Mouse (Mus musculus): Measurements from ENCODE around the gene Rps6kb2. TPM values are rescaled to one million over a fixed set of nuclear protein-coding genes. Genes with fewer than 3 reads are reported as not detected.

Rps6kb2 gene
- total RNA-seq, 2 experiments from 2014 or later: 32.6 to 40.9 TPM

DNA sequence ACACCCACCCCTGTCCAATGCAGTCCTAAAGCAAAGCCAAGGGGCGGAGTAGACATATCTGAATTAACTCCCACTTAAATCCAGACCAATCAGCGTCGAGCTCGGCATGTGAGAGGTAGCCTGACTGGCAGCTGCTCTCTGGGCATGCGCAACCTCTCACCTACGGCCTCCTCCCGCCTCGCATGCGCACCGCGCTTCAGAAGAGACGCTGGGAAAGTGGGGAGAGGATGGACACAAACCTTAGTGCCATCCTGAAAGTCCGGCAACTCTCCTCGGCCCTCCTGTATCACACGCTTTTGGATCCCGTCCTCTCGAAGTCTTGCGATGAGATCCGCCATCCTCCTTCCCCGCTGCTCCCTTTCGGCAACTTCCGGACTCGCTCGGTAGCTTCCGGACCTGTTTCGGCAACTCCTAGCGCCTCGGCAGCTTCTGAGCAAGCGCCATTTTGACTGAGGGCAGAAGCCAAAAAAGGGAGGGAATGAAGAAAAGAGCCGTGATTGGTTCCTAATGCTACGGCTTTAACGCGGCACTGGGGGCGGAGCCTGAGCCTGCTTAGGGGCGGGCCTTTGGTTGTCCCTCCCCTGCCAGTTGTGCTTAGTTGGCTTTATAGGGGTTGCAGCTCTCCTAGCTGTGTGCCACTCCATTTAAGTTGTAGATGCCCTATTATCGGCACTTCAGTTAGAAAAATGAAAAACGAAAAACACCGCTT lies 41.9 kb downstream of the Rps6kb2 start:
- peak; percentile 99 for DNase-seq (ENCODE audit: low spot score in 2 of 2)

DNA sequence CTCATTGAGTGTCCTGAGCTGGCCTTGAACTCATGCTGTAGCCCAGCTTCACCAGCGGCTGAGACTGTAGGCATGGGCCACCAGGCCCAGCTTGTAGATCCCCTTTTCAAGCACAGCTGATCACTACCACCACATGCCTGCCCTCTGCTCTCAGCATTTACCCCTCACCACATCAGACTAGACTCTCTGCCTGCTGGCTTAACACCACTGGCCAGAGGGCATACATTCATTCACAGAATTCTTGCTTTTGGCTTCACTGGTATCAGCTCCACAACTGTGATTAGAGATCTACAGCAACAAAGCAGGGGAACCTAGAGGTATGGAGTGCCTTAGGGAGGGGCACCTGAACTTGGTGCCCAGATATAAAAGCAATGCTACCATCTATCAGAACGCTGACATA lies 42.7 kb downstream of the Rps6kb2 start:
- no peak for DNase-seq (ENCODE audit: low spot score in 2 of 2)

DNA sequence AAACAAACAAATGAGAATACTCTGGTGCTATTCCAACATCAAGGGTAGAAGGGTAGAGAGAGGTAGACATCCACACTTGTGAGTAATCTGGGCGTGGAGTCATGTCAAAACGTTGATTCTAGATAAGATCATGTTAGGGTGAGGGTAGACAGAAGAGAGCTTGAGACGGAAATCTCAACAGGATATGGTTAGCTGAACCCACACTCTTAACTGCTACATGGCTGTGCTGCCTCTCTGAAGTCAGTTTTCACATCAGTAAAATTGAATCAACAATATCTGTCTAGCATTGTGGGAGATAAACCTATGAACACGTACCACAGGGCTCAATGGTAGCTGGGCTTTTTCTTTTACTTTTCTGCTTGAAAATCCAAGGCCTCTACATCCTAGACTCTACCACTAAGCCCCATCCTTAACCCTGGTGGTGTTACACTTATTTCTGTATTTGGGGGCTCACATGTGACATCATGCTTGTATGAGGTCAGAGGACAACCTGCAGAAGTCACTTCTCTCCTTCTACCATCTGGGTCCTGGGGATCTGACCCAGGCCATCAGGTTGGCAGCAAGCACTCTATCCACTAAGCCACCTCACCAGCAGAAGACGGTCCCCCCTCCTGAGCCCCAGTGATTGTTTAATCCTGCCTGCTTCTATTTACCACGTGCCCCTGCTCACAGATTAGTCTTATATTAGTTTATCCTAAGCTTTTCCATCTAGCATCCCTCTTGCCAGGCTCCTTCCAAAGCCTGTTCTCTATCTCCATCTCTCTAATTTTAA lies 43.3 kb downstream of the Rps6kb2 start:
- DNase-seq (ENCODE audit: low spot score in 2 of 2): no peak

DNA sequence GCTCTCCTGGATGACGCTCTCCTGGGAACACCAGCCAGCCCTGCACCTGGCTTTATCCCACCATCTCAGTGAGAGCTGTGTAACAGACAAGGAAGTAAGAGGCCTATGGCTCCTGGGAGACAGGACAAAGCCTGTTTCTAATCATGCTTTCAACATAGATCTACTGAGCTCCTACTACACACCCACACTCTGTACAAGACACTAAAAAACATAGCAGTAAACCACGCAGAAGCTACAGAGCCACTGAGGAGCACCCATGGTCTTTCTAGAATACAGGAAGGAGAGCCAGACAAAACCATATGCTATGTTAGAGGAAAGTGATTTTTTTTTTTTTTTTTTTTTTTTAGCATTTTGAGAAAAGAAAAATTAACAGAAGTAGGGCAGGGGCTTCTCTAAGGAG lies 44.8 kb downstream of the Rps6kb2 start:
- no peak for DNase-seq (ENCODE audit: low spot score in 2 of 2)

DNA sequence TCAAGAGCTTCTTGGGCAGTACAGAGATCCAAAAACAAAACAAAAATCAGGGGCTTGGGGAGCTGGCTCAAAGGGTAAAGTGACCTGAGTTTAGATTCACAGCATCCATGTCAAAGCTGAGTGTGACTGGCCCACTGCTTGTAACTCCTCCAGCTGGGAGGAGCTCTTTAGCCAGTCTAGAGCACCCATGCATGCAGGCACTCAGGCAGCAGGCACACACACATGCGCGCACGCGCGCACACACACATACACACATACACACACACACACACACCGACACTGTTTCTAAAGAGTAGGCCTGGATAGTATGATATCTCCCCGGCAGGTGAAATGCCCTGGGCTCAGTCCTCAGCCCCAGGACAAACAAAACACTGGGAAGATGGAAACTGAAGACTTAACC lies 46.1 kb downstream of the Rps6kb2 start:
- no peak for DNase-seq (ENCODE audit: low spot score in 2 of 2)

DNA sequence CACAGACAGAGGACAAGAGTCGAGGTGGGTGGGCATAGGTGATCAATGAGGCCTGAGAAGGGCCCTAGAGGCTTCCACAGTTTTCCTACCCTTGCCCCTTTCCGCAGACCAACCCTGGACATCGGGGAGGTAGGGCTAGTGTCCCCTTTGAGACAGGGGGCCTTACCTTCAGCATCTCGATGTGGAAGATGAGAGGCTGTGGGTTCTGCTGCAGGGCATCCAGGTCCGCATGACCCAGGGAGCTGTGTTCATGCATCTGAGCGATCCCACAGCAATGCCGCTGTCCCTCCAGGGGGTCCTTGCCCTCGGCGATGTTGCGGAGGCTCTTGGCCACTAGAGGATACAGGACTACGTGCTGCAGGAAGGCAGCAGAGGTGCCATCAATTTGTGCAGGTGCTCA lies 47.3 kb downstream of the Rps6kb2 start:
- no peak for DNase-seq (ENCODE audit: low spot score in 2 of 2)

DNA sequence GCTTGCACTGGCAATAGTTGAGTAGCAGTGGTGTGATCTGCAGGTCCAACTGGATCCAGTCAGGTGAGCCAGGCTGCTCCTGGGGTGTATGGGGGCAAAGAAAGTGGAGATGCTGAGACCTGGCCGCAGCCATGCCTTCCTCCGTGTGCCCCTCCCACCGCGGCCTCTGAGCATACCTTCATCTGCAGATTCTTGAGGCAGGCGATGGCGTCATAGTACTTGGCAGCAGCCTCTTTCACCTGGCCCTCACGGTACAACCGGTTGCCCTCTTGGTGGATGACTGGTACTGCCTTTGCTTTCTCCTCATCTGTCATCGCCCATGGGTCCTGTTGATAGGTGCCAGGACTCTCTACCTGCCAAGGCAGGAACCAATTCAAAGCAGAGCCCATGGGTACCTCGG lies 48.0 kb downstream of the Rps6kb2 start:
- DNase-seq (ENCODE audit: low spot score in 2 of 2): no peak

DNA sequence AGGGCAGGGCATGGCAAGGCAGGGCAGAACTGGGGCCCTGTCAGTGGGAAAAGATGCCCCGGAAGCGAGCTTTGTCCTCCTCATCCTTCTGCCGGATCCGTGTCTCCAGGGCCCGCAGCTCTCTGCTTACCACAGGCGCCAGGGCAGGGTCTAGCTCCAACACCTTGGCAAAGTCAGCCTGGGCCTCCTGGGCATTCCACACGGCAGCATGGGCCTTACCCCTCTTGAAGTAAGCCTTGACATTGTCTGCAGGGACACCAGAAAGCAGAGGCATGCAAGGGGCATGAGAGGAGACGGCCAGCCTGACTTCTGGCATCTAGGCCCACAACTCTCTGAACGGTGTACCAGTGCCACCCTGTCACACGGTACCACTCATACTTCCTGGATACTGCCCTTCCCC lies 48.6 kb downstream of the Rps6kb2 start:
- DNase-seq (ENCODE audit: low spot score in 2 of 2): no peak

DNA sequence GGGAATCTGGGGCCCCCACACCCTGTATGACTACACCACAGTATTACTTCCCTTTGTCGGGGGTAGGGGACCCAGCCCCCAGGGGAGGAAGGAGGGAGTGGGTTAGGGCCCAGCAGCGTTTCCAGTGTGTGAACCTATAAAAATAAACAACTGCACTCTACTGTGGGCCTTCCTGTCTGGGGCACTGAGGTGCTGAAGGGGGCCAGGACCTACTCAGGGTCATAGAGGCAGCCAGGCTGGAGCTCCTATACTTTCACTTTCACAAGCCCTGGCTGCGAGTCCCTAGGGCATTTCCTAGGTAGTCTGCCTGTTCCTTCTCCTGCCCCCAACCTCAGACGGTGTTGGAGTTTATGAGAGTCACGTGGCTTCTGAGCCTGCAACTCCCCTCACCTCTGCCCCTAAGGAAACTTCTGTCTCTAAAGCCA lies 49.3 kb downstream of the Rps6kb2 start:
- DNase-seq (ENCODE audit: low spot score in 2 of 2): no peak

DNA sequence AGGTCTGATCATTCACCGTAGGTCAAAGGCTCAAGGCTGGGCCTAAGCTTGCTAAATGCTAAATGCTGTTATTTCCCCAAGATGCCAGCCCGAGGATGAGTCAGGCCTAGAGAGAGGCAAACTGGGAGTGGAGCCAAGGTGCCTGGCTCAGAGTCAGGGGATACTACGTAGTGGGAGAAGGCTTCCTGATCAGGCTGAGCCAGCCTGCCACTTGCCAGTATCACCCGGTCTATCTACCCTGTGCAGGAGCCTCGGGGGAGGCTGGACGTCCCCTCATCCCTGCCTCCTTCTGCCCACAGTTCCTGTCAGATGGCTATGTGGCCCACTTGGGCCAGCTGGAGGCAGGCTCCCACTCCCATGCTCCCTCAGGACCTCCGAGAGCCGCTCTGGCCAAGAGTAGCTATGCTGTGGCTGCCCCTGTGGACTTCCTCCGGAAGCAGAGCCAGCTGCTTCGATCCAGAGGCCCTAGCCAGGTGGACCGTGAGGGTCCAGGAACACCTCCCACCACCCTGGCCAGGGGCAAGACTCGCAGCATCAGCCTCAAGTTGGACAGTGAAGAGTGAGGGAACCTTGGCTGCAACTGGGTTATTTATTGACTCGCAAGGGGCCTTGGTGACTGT lies 49.9 kb downstream of the Rps6kb2 start:
- peak; percentile 56 to 64 for DNase-seq (ENCODE audit: low spot score in 2 of 2)

DNA sequence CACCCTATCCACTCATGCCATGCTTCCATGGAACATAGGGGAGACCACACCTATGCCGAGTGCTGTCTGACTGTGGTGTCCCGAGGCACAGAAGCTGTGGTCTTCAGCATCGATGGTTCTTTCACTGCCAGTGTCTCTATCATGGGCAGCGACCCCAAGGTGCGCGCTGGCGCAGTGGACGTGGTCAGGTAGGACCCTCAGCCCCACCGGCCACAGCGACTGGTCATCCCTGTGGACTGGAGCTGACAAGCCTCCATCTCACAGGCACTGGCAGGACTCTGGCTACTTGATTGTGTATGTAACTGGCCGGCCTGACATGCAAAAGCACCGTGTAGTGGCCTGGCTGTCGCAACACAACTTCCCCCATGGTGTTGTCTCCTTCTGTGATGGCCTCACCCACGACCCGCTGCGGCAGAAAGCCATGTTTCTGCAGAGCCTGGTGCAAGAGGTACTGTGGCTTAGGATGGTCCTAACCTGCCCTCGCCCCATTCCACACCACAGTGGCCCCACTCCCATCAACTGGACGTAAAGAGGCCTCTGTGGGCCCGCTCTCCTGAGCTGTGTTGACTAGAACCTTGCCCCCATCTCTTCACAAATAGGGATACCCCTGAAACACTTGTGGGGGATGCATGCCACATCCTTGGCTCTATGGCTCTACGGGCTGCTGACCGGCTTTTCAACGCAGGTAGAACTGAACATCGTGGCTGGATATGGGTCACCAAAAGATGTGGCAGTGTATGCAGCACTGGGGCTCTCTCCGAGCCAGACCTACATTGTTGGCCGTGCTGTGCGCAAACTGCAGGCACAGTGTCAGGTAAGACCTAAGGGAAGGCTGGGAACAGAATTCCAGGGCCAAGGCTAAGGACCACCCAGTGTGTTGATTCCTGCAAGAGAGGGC lies 50.8 kb downstream of the Rps6kb2 start:
- no peak for DNase-seq (ENCODE audit: low spot score in 2 of 2)

DNA sequence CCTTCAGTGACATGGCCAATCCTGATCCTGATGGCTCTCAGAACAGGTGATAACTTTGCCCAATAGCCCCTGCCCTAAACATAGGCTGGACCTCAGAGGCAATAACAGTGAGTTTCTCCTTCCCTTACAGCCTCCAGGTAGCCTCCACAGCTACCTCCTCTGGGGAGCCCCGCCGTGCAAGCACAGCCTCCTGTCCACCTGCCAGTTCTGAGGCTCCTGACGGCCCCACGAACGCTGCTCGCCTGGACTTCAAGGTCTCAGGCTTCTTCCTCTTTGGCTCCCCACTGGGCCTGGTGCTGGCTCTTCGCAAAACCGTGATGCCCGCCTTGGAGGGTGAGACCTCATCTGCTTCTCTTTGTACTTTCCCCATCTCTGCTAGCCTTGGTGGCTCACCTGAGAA lies 54.6 kb downstream of the Rps6kb2 start:
- DNase-seq (ENCODE audit: low spot score in 2 of 2): no peak

DNA sequence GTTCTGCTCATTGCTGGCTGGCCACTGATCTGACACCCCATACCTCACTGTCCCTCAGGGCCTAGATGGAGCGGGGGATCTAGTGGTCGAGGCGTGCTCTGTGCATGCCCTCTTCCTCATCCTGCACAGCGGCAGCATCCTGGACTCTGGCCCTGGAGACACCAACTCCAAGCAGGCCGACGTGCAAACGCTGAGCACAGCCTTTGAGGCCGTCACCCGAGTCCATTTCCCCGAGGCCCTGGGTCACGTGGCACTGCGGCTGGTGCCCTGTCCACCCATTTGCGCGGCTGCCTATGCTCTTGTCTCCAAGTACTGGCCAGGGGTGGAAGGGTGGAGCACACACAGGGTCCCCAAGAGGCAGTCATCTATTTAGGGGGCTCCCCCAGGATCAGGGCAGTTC lies 56.5 kb downstream of the Rps6kb2 start:
- DNase-seq (ENCODE audit: low spot score in 2 of 2): no peak

DNA sequence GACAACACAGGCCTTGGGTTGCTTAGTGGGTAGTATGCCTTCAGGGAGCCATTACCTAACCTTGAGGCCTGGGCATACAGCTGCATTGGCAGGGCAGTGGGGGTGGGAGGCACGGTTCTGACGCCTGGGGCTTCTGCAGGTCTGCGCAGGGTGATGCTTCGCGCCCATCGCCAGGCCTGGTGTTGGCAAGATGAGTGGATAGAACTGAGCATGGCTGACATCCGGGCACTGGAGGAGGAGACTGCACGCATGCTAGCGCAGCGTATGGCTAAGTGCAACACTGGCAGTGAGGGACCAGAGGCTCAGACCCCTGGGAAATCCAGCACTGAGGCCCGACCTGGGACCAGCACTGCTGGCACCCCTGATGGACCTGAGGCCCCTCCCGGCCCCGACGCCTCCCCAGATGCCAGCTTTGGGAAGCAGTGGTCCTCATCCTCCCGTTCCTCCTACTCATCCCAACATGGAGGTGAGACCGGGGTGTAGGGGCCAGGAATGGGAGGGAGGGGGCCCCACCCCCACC lies 58.4 kb downstream of the Rps6kb2 start:
- DNase-seq (ENCODE audit: low spot score in 2 of 2): no peak

Other genes starting within 250 kb of the Rps6kb2 start
- gene Aldh3b1, start 233.5 kb downstream of the Rps6kb2 start, total RNA-seq (2021): 1 to 10 TPM; 2.8 TPM
- 10 to 100 TPM; 17.1 to 18.1 TPM for gene Unc93b1, start 228.2 kb downstream of the Rps6kb2 start, total RNA-seq (2021)
- not detected for gene Aldh3b3, start 204.7 kb downstream of the Rps6kb2 start, total RNA-seq (2021)
- 1 to 10 TPM in 1 of 2 experiments, under 1 TPM in 1; 0.98 to 1.9 TPM for gene Aldh3b2, start 191.0 kb downstream of the Rps6kb2 start, total RNA-seq (2021)
- 1 to 10 TPM; 2.0 to 2.3 TPM for gene Acy3, start 176.8 kb downstream of the Rps6kb2 start, total RNA-seq (2021)
- not detected for gene Tbx10, start 170.6 kb downstream of the Rps6kb2 start, total RNA-seq (2021)
- gene Nudt8, start 162.8 kb downstream of the Rps6kb2 start, total RNA-seq (2021): 10 to 100 TPM; 12.3 to 12.5 TPM
- gene Gm49405, start 162.7 kb downstream of the Rps6kb2 start, total RNA-seq (2021): 1 to 10 TPM; 1.5 to 2.2 TPM
- gene Doc2g, start 160.0 kb downstream of the Rps6kb2 start, total RNA-seq (2021): 1 to 10 TPM; 2.3 to 3.0 TPM
- gene Ndufv1, start 150.5 kb downstream of the Rps6kb2 start, total RNA-seq (2021): 100 to 1,000 TPM; 234 to 250 TPM
- 100 to 1,000 TPM; 264 to 267 TPM for gene Gstp1, start 125.4 kb downstream of the Rps6kb2 start, total RNA-seq (2021)
- gene Gstp2, start 117.3 kb downstream of the Rps6kb2 start, total RNA-seq (2021): 10 to 100 TPM; 25.9 to 48.3 TPM
- not detected for gene Gstp3, start 103.8 kb downstream of the Rps6kb2 start, total RNA-seq (2021)
- gene Cabp2, start 81.8 kb downstream of the Rps6kb2 start, total RNA-seq (2021): not detected
- gene Cdk2ap2, start 66.2 kb downstream of the Rps6kb2 start, total RNA-seq (2021): 10 to 100 TPM; 25.0 to 34.1 TPM
- gene Pitpnm1, start 63.4 kb downstream of the Rps6kb2 start, total RNA-seq (2021): 100 to 1,000 TPM; 192 to 214 TPM
- 10 to 100 TPM; 73.9 to 83.2 TPM for gene Aip, start 37.5 kb downstream of the Rps6kb2 start, total RNA-seq (2021)
- gene Gpr152, start 23.6 kb downstream of the Rps6kb2 start, total RNA-seq (2021): not detected
- gene Cabp4, start 19.3 kb downstream of the Rps6kb2 start, total RNA-seq (2021): not detected
- gene Coro1b, start 14.7 kb downstream of the Rps6kb2 start, total RNA-seq (2021): 100 to 1,000 TPM in 1 of 2 experiments, 10 to 100 TPM in 1; 91.1 to 102 TPM
- gene Ptprcap, start 9.8 kb downstream of the Rps6kb2 start, total RNA-seq (2021): 1 to 10 TPM in 1 of 2 experiments, under 1 TPM in 1; 0.99 to 2.5 TPM
- 1 to 10 TPM; 4.0 to 4.9 TPM for gene Carns1, start 12.1 kb upstream of the Rps6kb2 start, total RNA-seq (2021)
- gene Tbc1d10c, start 27.9 kb upstream of the Rps6kb2 start, total RNA-seq (2021): 1 to 10 TPM in 1 of 2 experiments, under 1 TPM in 1; 0.74 to 1.8 TPM
- gene Ppp1ca, start 28.7 kb upstream of the Rps6kb2 start, total RNA-seq (2021): 100 to 1,000 TPM; 281 TPM
- gene Rad9a, start 38.3 kb upstream of the Rps6kb2 start, total RNA-seq (2021): 1 to 10 TPM; 6.6 to 6.7 TPM
- gene Clcf1, start 50.9 kb upstream of the Rps6kb2 start, total RNA-seq (2021): under 1 TPM; 0.88 to 0.90 TPM
- gene AC109138.7, start 51.0 kb upstream of the Rps6kb2 start, total RNA-seq (2021): not detected
- gene Pold4, start 68.5 kb upstream of the Rps6kb2 start, total RNA-seq (2021): 10 to 100 TPM; 11.9 to 13.5 TPM
- gene Ssh3, start 105.8 kb upstream of the Rps6kb2 start, total RNA-seq (2021): 10 to 100 TPM; 51.6 to 55.7 TPM
- 10 to 100 TPM; 70.3 to 81.8 TPM for gene Ankrd13d, start 119.8 kb upstream of the Rps6kb2 start, total RNA-seq (2021)
- 100 to 1,000 TPM; 146 to 150 TPM for gene Grk2, start 142.9 kb upstream of the Rps6kb2 start, total RNA-seq (2021)
- gene Kdm2a, start 234.9 kb upstream of the Rps6kb2 start, total RNA-seq (2021): 10 to 100 TPM; 69.3 to 73.2 TPM